Mouse (Mus musculus): ENCODE measurements around the gene Dock6.
"Not testable (repeated sequence)": the region's sequence is repeated elsewhere in the genome, so short reads cannot be mapped to it uniquely, and the experiment has no call there.

The Dock6 gene

GRCm38 (mm10) chr9:21852128-21853091 lies at the start of gene Dock6:
Gene Dock6 (minus strand): TSS chr9:21852635.
- peak; percentile 72 to 86 for DNase-seq (ENCODE audit: low spot score in 2 of 2)

- peak in 1 of 2 experiments; percentile 59 for DNase-seq (ENCODE audit: low spot score in 2 of 2)
Observed at GRCm38 (mm10) chr9:21901223-21901820, 48.9 kb upstream of the Dock6 start.

- no peak for DNase-seq (ENCODE audit: low spot score in 2 of 2)
Observed at GRCm38 (mm10) chr9:21889229-21889628, 36.8 kb upstream of the Dock6 start.

- no peak for DNase-seq (ENCODE audit: low spot score in 2 of 2)
Observed at GRCm38 (mm10) chr9:21876601-21877000, 24.2 kb upstream of the Dock6 start.

- DNase-seq (ENCODE audit: low spot score in 2 of 2), result no peak
Observed at GRCm38 (mm10) chr9:21872204-21872603, 19.8 kb upstream of the Dock6 start.

GRCm38 (mm10) chr9:21870879-21871524 lies 18.6 kb upstream of the Dock6 start:
- DNase-seq (ENCODE audit: low spot score in 2 of 2), result peak in 1 of 2 experiments; percentile 34

- DNase-seq (ENCODE audit: low spot score in 2 of 2), result not testable (repeated sequence)
Observed at GRCm38 (mm10) chr9:21869290-21869689, 16.9 kb upstream of the Dock6 start.

- DNase-seq (ENCODE audit: low spot score in 2 of 2), result no peak
Observed at GRCm38 (mm10) chr9:21867726-21868125, 15.3 kb upstream of the Dock6 start.

- DNase-seq (ENCODE audit: low spot score in 2 of 2), result no peak
Observed at GRCm38 (mm10) chr9:21866641-21867040, 14.2 kb upstream of the Dock6 start.

GRCm38 (mm10) chr9:21865673-21866398 lies 13.4 kb upstream of the Dock6 start:
- DNase-seq (ENCODE audit: low spot score in 2 of 2), result no peak

- no peak for DNase-seq (ENCODE audit: low spot score in 2 of 2)
Observed at GRCm38 (mm10) chr9:21862181-21862580, 9.7 kb upstream of the Dock6 start.

- DNase-seq (ENCODE audit: low spot score in 2 of 2), result not testable (repeated sequence)
Observed at GRCm38 (mm10) chr9:21860349-21860748, 7.9 kb upstream of the Dock6 start.

- DNase-seq (ENCODE audit: low spot score in 2 of 2), result no peak
Observed at GRCm38 (mm10) chr9:21859606-21860005, 7.2 kb upstream of the Dock6 start.

- DNase-seq (ENCODE audit: low spot score in 2 of 2), result no peak
Observed at GRCm38 (mm10) chr9:21858084-21858483, 5.6 kb upstream of the Dock6 start.

- no peak for DNase-seq (ENCODE audit: low spot score in 2 of 2)
Observed at GRCm38 (mm10) chr9:21857501-21857900, 5.1 kb upstream of the Dock6 start.

GRCm38 (mm10) chr9:21854894-21855293 lies 2.5 kb upstream of the Dock6 start:
- no peak for DNase-seq (ENCODE audit: low spot score in 2 of 2)

GRCm38 (mm10) chr9:21853961-21854360 lies 1.5 kb upstream of the Dock6 start:
- no peak for DNase-seq (ENCODE audit: low spot score in 2 of 2)

GRCm38 (mm10) chr9:21851084-21851483 lies 1.4 kb downstream of the Dock6 start:
- DNase-seq (ENCODE audit: low spot score in 2 of 2), result no peak

- DNase-seq (ENCODE audit: low spot score in 2 of 2), result no peak
Observed at GRCm38 (mm10) chr9:21849691-21850677, 2.5 kb downstream of the Dock6 start.

- DNase-seq (ENCODE audit: low spot score in 2 of 2), result no peak
Observed at GRCm38 (mm10) chr9:21847926-21848325, 4.5 kb downstream of the Dock6 start.

Data from frontal cortex, postnatal 10 days (tissue).